Mouse (Mus musculus) left cerebral cortex, adult 2 months (tissue): Measurements from ENCODE around the gene Btd. TPM values are rescaled to one million over a fixed set of nuclear protein-coding genes. Genes with fewer than 3 reads are reported as not detected.
A peak's percentile ranks its signal among the peaks of the same experiment; 100 is the strongest.

Experiments
- DNase-seq, 2 experiments: peaks; one replicate each; pipeline ENCODE4 v3.0.0; 2021 to 2022; ENCODE audit warnings: low spot score in 2 of 2, mixed read lengths in 1 of 2; ENCODE audit errors: extremely low spot score in 1 of 2
- H3K27ac ChIP-seq: fragments of 200-600 bp; 2 replicates; pipeline ENCODE4 v1.8.1; 2022
- H3K4me3 ChIP-seq: fragments of 200-600 bp; 2 replicates; pipeline ENCODE4 v1.8.1; 2022
- CTCF ChIP-seq: fragments of 200-600 bp; IDR thresholded peaks from 2 replicates; pipeline ENCODE4 v1.8.1; 2022; ENCODE audit warnings: antibody characterized with exemption, mild to moderate bottlenecking, moderate library complexity
- intact Hi-C: fragments of 180-260 bp; cut with DNase I; formaldehyde crosslinking; loops from one replicate; pipeline ENCODE4 v1.15.1; 2025
- total RNA-seq, 2 experiments: library from RNA; stranded (reverse); gene quantifications; 2 replicates each; pipeline ENCODE4 v1.2.3; 2021

Gene Btd
- total RNA-seq, 2 experiments from 2014 or later = 8.4 to 8.8 TPM

DNA sequence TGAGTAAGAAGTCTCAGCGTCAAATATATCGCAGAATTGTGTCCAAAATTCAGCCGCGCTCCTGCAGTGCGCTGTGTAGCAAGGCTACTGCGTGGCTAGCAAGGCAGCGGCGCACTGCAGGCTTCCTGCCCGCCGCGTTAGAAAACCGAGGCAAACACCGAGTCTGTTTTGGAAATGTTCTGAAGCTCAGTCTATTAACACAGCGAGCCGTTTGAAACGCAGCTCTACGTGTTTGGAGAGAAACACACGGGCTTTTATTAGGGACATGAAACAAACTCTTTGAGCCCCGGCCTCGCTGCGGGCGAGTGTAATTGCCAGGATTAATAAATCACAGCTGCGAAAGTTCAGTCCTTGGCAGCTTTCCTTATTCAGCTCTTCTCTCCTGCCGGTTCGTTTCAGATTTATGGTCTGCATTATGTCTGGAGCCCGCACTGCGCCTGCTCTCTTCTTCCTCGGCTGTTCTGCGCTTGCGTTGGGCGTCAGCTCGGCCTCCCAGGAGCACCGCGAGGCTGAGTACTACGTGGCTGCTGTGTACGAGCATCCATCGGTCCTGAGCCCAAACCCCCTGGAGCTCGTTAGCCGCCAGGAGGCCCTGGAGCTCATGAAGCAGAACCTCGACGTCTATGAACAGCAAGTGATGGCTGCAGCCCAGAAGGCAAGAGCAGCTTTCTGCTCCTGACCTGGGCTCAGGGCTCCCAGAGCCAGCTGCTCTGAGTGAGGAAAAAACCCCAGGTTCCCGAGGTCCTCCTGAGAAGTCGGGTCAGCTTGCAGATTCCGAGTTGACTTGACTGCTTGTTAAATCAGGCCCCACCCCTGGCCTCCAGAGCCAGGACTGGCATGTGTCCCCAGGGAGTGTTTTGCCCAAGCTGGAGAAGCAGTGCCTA is 21.1 kb downstream of the Btd start:
- Histone ChIP-seq H3K27ac (peak overlapping the region; percentile 97), H3K4me3 (peak overlapping the region; percentile 57)
- intact Hi-C loops = loop anchor here (2.0 kb wide), 1 partner anchor 119 kb away; no protein-coding TSS in a partner anchor
- TF ChIP-seq CTCF = peak; percentile 14
- peak; percentile 87 to 88 for DNase-seq

DNA sequence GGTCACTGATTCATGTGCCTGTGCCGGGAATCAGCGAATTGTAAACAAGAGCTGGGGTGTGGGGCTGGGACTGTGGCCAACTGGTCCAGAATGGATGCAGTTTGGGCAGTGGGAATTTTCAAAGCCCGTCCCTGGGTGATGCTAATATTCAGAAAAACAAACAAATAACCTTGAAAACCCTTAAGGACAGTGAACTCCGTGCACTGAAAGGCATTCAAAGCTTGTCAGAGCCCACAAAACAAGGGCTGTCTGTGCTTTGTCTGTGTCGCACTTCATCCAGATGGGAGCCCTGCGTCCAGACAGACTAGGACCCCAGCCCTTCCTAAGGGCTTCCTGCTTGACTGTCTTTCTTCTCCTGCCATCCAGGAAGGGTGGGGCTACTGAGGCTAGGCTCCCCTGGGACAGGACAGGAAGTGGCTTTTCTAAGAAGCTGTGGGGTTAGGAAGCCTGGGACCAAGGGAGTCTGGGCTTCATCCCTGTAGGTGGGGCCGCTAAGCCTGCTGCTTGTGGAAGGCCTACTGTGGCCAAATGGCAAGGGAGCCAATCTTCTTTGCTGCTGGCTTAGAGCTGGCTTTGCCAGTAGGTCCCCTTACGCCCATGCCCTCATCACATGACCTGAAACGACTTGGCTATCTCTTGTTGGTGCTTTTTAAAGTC is 21.9 kb downstream of the Btd start:
- peak overlapping the region; percentile 57 for H3K4me3 ChIP-seq
- peak overlapping the region; percentile 97 for H3K27ac ChIP-seq
- TF ChIP-seq CTCF = no peak
- peak in 1 of 2 experiments; percentile 27 for DNase-seq
- intact Hi-C loops = loop anchor here (2.0 kb wide), 1 partner anchor 118 kb away; no protein-coding TSS in a partner anchor

DNA sequence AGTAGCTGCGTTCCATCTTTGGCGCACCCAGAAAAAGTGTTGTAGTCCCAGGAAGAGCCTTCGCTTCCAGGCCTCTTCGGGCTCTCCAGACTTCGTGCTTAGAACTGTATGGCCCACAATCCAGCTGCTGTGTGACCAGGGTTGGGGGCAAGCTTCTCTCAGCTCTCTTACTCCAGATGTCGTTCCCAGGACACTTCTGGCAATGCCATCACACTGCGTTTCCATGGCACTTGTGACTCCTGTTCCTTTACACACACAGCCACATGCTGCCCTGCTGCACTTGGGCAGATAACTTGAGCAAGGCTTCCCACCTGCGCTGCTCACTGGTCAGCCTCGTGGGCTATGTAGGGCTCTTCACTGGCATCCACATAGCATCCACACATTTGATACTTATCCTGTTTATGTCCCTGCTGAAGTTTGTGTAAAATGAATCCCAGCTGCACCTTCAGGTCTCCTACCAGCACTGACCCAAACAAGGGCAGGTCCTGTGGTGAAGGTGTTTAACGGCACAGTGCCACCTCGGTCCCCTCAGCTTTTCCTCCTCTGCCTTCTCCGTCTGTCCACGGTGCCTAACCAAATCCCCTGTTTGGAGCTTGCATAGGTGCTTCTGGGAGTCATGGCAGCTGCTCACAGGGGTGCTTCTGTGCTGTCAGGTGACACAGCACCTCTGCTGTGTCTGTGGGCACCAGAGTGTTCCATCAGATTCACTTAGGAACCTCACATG is 22.7 kb downstream of the Btd start:
- peak overlapping the region; percentile 97 for H3K27ac ChIP-seq
- intact Hi-C loops = loop anchor here (2.0 kb wide), 1 partner anchor 117 kb away; no protein-coding TSS in a partner anchor
- no peak for TF ChIP-seq CTCF
- DNase-seq = no peak
- H3K4me3 ChIP-seq = no peak overlapping the region

DNA sequence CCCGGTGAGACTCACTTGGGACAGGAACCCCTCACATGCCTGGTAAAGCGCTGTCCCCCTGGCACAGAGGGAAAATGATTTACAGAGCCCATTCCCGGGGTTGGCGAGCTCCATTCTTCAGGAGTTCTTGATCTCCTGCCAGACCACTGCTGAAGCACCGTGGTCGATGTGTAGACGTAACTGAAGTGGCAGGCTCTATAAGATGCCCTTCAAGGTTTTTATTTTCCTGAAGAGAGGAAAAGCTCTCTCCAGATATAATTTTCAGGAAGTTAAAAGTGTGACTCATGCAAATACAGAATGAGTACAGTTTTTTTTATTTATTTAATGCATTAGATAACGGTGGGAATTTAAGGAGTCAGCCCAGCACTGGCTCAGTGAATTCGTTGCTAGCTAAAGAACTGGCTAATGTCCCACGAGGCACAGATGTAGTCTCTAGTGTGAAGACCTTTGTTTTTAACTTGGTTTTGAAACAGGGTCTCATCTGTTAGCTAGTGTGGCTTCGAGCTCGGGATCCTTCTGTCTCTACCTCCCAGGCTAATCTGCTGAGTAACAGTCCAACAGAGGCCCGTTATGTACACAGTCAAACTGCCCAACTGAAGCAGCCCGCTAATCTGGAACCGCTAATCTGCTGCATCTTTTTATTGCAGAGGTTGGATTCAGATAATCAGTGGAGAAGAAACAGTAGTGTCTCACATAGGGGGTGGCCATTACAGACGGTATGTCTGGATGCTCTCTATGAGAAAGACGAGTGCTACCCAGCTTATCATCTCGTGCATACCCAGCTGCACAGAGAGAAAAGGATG is 23.5 kb downstream of the Btd start:
- H3K27ac ChIP-seq = peak overlapping the region; percentile 97
- no peak for DNase-seq
- intact Hi-C loops = no loop called here
- TF ChIP-seq CTCF = no peak
- no peak overlapping the region for H3K4me3 ChIP-seq

DNA sequence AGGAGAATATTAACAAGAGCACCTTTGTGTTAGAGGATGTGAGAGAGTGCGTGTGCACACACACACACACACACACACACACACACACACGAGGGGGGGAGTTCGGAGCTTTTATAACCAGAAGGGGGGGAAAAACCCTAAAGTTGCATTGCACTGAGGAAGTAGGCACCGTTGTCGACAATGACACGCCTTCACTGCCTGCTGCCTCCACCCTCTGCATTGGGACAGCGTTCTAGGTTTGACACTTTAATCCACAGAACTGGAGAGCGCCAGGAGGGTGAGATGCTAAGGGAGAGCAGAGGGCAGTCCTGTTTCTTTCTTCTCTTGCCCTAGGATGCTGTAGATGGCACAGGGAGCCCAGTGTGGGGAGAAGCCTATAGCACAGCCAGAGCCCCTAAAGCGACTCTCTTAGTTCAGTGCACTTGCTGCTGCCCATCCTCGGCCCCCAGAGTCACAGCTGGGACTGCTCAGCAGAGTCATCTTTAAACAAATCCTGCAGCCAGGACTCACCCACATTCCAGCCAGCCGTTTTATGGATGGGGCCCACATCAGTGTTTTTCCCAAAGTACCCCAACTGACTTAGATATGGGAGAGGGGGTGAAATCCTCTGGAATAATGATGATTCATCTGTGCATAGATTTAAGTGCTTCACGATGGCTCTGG is 24.2 kb downstream of the Btd start:
- intact Hi-C loops = no loop called here
- DNase-seq = no peak
- Histone ChIP-seq H3K27ac (peak overlapping the region; percentile 51), H3K4me3 (no peak overlapping the region)
- TF ChIP-seq CTCF = no peak

DNA sequence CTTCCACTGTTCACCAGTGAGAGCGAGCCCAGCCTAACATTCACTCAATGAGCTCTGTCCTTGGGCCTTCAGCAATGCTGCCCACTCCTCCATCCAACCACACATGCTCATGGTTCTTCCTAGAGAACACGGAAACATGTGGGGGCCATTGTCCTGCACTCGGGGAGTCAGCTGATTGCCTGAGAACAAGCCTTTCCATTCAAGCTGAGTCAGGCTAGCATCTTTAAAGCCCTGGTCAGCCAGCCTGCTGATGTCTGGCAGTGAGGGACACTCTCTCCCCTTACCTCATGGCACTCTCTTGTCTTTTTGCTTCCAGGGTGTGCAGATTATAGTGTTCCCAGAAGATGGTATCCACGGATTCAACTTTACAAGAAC is 24.7 kb downstream of the Btd start:
- H3K4me3 ChIP-seq = no peak overlapping the region
- no peak for TF ChIP-seq CTCF
- DNase-seq = no peak
- peak overlapping the region; percentile 51; the same call in 1 of the 2 replicates for H3K27ac ChIP-seq
- intact Hi-C loops = no loop called here

DNA sequence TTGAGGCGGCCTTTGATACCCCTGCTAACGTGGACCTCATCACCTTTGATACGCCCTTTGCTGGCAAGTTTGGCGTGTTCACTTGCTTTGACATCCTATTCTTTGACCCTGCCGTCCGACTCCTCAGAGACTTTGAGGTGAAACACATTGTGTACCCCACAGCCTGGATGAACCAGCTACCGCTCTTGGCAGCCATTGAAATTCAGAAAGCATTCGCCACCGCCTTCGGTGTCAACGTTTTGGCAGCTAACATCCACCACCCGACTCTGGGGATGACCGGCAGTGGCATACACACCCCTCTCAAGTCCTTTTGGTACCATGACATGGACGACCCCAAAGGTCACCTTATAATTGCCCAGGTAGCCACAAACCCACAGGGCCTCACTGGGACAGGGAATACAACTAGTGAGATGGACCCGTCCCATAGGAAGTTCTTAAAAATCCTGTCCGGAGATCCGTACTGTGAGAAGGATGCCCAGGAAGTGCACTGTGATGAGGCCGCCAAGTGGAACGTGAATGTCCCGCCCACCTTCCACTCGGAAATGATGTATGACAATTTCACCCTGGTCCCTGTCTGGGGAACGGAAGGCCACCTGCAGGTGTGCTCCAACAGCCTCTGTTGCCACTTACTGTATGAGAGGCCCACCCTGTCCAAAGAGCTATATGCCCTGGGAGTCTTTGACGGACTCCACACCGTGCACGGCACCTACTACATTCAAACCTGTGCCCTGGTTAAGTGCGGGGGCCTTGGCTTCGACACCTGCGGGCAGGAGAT is 26.3 kb downstream of the Btd start:
- Histone ChIP-seq H3K27ac (peak overlapping the region; percentile 87; the same call in 1 of the 2 replicates), H3K4me3 (no peak overlapping the region)
- no peak for DNase-seq
- intact Hi-C loops = no loop called here
- TF ChIP-seq CTCF = no peak

DNA sequence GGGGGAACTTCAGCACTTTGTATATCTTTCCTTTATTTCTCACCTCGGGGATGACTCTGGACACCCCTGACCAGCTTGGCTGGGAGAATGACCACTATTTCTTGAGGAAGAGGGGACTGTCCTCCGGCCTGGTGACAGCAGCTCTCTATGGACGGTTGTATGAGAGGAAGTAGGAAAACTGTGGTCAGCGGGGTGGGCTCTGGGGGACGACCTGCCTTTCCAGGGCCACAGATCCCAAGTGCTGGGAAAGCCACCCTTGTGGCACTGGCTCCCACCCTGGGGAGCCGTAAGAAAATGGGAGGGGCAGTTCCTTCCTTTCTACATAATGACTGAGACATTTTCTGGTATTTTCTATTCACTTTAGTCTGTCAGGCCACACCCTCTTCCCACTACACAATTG is 26.9 kb downstream of the Btd start:
- no peak for TF ChIP-seq CTCF
- intact Hi-C loops = loop anchor here (2.0 kb wide), 1 partner anchor 61 kb away; no protein-coding TSS in a partner anchor
- H3K27ac ChIP-seq = peak overlapping the region; percentile 87

DNA sequence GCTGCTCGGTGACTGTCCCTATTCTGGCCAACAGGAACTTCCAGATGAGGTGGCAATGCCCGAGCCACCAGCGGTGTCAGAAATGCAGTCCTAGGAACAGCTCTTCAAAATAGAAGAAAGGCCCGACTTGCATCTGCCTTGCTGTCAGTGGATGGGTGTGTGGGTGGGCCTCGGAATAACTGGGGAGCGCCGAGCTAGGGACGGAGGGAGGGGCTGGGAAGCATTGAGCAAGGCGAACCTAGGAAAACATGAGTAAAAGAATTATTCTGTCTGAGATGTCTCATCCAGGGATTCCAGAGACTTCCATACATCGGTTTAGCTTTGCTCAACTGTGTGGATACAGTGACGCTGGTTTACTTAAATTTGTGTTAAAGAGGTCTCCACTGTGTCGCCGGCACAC is 27.5 kb downstream of the Btd start:
- DNase-seq = peak in 1 of 2 experiments; percentile 63
- H3K27ac ChIP-seq = peak overlapping the region; percentile 87
- intact Hi-C loops = loop anchor here (2.0 kb wide), 1 partner anchor 60 kb away; no protein-coding TSS in a partner anchor
- TF ChIP-seq CTCF = no peak
- no peak overlapping the region for H3K4me3 ChIP-seq

More for the DNA sequence above, 26.9 kb downstream of the Btd start:
- no peak overlapping the region for H3K4me3 ChIP-seq
- DNase-seq = no peak

DNA sequence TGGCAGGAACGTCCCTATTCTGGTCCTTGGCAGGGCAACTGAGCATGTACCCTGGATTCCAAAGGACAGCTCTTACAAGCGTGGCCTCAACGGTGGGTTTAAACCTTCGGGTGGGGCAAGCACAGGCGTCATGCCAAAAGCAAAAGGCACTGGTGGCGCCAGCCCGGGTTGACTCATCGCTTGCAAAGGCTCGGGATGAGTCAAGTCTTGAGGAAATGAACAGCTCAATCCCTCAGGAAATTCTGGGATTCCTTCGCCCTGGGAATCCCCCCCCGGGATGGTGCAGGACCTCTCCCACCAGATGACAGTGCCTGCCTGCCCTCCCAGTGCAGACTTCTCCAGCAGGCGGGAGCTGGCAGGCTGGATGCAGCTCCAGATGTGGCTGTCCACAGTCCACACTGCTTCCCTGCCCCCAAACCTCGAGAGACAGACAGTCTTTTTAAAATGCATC is 28.4 kb downstream of the Btd start:
- Histone ChIP-seq H3K27ac (peak overlapping the region; percentile 87), H3K4me3 (peak overlapping the region; percentile 27)
- intact Hi-C loops = loop anchor here (2.0 kb wide), 1 partner anchor 60 kb away; no protein-coding TSS in a partner anchor
- no peak; the same call in 1 of the 2 replicates for TF ChIP-seq CTCF
- DNase-seq = peak; percentile 65 to 80
